Mouse (Mus musculus) olfactory bulb, adult 2 months (tissue): ENCODE data around the gene Trpm3. TPM values are rescaled to one million over a fixed set of nuclear protein-coding genes. Genes with fewer than 3 reads are reported as not detected.

ENCODE experiments used
- H3K27ac ChIP-seq: fragments of 200-500 bp; 2 replicates; pipeline ENCODE4 v1.5.1; 2012; ENCODE audit warnings: low read depth, low read length; ENCODE audit not compliant: insufficient read depth
- H3K4me1 ChIP-seq: fragments of 200-500 bp; 2 replicates; pipeline ENCODE4 v1.6.1; 2012; ENCODE audit warnings: low read length; ENCODE audit not compliant: control insufficient read depth, insufficient read depth
- H3K4me3 ChIP-seq: fragments of 200-500 bp; 2 replicates; pipeline ENCODE4 v1.5.1; 2012; ENCODE audit warnings: mild to moderate bottlenecking, low read depth, low read length, moderate library complexity; ENCODE audit not compliant: insufficient read depth
- CTCF ChIP-seq: fragments of 200-500 bp; IDR thresholded peaks from 2 replicates; pipeline ENCODE4 v1.5.1; 2012; ENCODE audit warnings: low read depth, mild to moderate bottlenecking, low read length, moderate library complexity; ENCODE audit not compliant: insufficient read depth
- POLR2A ChIP-seq: fragments of 200-500 bp; IDR thresholded peaks from 2 replicates; pipeline ENCODE4 v1.6.1; 2012; ENCODE audit warnings: mild to moderate bottlenecking, low read depth, low read length, moderate library complexity; ENCODE audit not compliant: insufficient read depth
- WGBS: fragments of 180-500 bp; shearing (Covaris S2); methylation state at CpG from one replicate; pipeline ENCODE4 v1.1.7; 2018; 5-methylcytosine and 5-hydroxymethylcytosine counted together
- polyA plus RNA-seq: library from polyadenylated mRNA; stranded (reverse); fragments of >200 nt; gene quantifications from 2 replicates; pipeline ENCODE4 v1.2.4, GENCODE M21; 2012; ENCODE audit warnings: low replicate concordance; ENCODE audit not compliant: missing spikeins, insufficient read depth, insufficient read length

Trpm3 gene
- polyA plus RNA-seq, 1 experiment, result 53.7 TPM

- 87% methylated on average over 3 of the region's 3 CpGs for WGBS
- peaks cover 16% of the 10 kb centered on the region for H3K4me1 ChIP-seq
- H3K4me3 ChIP-seq, result no peak overlapping the region
- no peak overlapping the region for H3K27ac ChIP-seq
- TF ChIP-seq POLR2A, result no peak
Observed at GRCm38 (mm10) chr19:22935067-22935466, 796.2 kb downstream of the Trpm3 start.

GRCm38 (mm10) chr19:22938848-22939724 is 800.2 kb downstream of the Trpm3 start:
- TF ChIP-seq POLR2A (no peak), CTCF (no peak)
- peak overlapping the region; percentile 36; the same call in 1 of the 2 replicates for H3K27ac ChIP-seq
- peaks cover 11% of the 10 kb centered on the region for H3K4me1 ChIP-seq
- WGBS, result 49% methylated on average over 14 of the region's 14 CpGs
- H3K4me3 ChIP-seq, result no peak overlapping the region

- Histone ChIP-seq H3K4me1 (peaks cover 11% of the 10 kb centered on the region), H3K27ac (peak overlapping the region; percentile 73), H3K4me3 (no peak overlapping the region)
- 61% methylated on average over 5 of the region's 5 CpGs for WGBS
- TF ChIP-seq POLR2A (no peak), CTCF (no peak)
Observed at GRCm38 (mm10) chr19:22939836-22940235, 801.0 kb downstream of the Trpm3 start.

- 26% methylated on average over 5 of the region's 5 CpGs for WGBS
- peak overlapping the region; percentile 37 for H3K27ac ChIP-seq
Observed at GRCm38 (mm10) chr19:22940487-22940886, 801.6 kb downstream of the Trpm3 start.

GRCm38 (mm10) chr19:22940956-22941355 is 802.1 kb downstream of the Trpm3 start:
- Histone ChIP-seq H3K27ac (peak overlapping the region; percentile 37), H3K4me1 (peaks cover 11% of the 10 kb centered on the region), H3K4me3 (no peak overlapping the region)
- 85% methylated on average over 9 of the region's 9 CpGs for WGBS
- TF ChIP-seq POLR2A (no peak), CTCF (no peak)

More at GRCm38 (mm10) chr19:22940487-22940886, 801.6 kb downstream of the Trpm3 start:
- no peak overlapping the region for H3K4me3 ChIP-seq
- peak; percentile 65 for TF ChIP-seq CTCF
- no peak for TF ChIP-seq POLR2A
- peaks cover 11% of the 10 kb centered on the region for H3K4me1 ChIP-seq

DNA sequence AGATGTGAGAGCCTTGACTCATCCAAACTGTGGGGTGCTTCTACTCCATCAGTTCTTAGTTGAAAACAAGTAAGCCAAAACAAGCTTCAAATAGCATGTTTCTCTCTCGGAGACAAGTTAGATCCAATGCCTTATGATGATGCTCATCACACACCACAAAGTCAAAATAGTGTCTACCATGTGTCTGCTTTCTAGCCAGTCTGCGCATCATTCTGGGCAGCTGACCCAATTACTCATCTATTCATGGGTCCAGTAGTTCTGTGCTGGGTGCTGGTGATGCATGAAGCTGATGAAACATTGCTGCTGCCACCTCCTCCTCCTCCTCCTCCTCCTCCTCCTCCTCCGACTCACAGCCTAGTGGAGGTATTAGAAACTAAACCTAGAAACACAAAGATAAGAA is 813.6 kb downstream of the Trpm3 start:
- 49% methylated on average over 3 of the region's 3 CpGs for WGBS
- Histone ChIP-seq H3K27ac (peak overlapping the region; percentile 70), H3K4me3 (no peak overlapping the region), H3K4me1 (peaks cover 2% of the 10 kb centered on the region; the same call in 1 of the 2 replicates)
- no peak for TF ChIP-seq POLR2A
- TF ChIP-seq CTCF, result no peak

GRCm38 (mm10) chr19:22953191-22953590 is 814.3 kb downstream of the Trpm3 start:
- WGBS, result 83% methylated on average over 4 of the region's 4 CpGs
- Histone ChIP-seq H3K4me3 (no peak overlapping the region), H3K4me1 (peaks cover 2% of the 10 kb centered on the region; the same call in 1 of the 2 replicates), H3K27ac (no peak overlapping the region)
- TF ChIP-seq POLR2A (no peak), CTCF (no peak)

DNA sequence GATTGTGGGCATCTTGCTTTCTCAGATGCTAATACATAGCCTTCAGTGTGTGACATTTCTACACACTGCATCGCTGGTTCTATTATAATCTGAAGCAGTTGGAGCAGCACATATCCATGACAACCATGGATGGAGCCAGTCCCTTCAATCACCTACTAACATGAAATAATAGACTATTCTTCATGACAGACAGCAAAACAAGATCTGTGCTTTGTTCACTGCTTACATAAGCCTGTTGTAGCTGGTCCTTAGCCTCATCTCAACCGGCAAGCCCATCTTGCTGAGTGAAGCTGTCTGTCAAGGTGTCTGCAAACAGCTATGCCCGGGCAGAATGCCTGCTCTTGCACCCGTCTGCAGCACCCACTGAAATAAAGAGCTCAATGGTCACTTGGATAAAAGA is 819.6 kb downstream of the Trpm3 start:
- TF ChIP-seq CTCF (no peak), POLR2A (no peak)
- peaks cover 20% of the 10 kb centered on the region for H3K4me1 ChIP-seq
- H3K27ac ChIP-seq, result peak overlapping the region; percentile 31
- no peak overlapping the region for H3K4me3 ChIP-seq
- WGBS, result 40% methylated on average over 4 of the region's 4 CpGs

GRCm38 (mm10) chr19:22960450-22961265 is 821.8 kb downstream of the Trpm3 start:
- TF ChIP-seq POLR2A, result no peak
- TF ChIP-seq CTCF, result no peak
- no peak overlapping the region for H3K27ac ChIP-seq
- 66% methylated on average over 14 of the region's 14 CpGs for WGBS
- H3K4me1 ChIP-seq, result peaks cover 23% of the 10 kb centered on the region
- H3K4me3 ChIP-seq, result no peak overlapping the region
